Mouse (Mus musculus) midbrain, embryonic 10.5 days (tissue): ENCODE measurements around the gene Narfl. TPM values are rescaled to one million over a fixed set of nuclear protein-coding genes. Genes with fewer than 3 reads are reported as not detected.

Experiments
- DNase-seq: peaks from one replicate; pipeline ENCODE4 v3.0.0-alpha.2; 2017; ENCODE audit warnings: low spot score
- H3K27ac ChIP-seq: fragments of 300-500 bp; sonication (generic); replicated peaks from 2 replicates; pipeline ENCODE4 v1.5.1; 2016; ENCODE audit warnings: mild to moderate bottlenecking
- H3K27me3 ChIP-seq: fragments of 300-500 bp; sonication (generic); 2 replicates; pipeline ENCODE4 v1.6.1; 2016; ENCODE audit warnings: low read depth, mild to moderate bottlenecking; ENCODE audit not compliant: poor library complexity, severe bottlenecking
- H3K36me3 ChIP-seq: fragments of 300-500 bp; sonication (generic); 2 replicates; pipeline ENCODE4 v1.6.1; 2016; ENCODE audit warnings: mild to moderate bottlenecking, moderate library complexity
- H3K4me1 ChIP-seq: fragments of 300-500 bp; sonication (generic); 2 replicates; pipeline ENCODE4 v1.6.1; 2016
- H3K4me3 ChIP-seq: fragments of 300-500 bp; sonication (generic); 2 replicates; pipeline ENCODE4 v1.5.1; 2016; ENCODE audit warnings: mild to moderate bottlenecking, moderate library complexity
- H3K9me3 ChIP-seq: fragments of 300-500 bp; sonication (generic); replicated peaks from 2 replicates; pipeline ENCODE4 v1.6.1; 2016; ENCODE audit warnings: mild to moderate bottlenecking
- WGBS: fragments of 180-500 bp; shearing (Covaris S2); methylation state at CpG from one replicate; pipeline ENCODE4 v1.1.7; 2016; 5-methylcytosine and 5-hydroxymethylcytosine counted together
- microRNA-seq: library from miRNA; unstranded; fragments of <30 nt; microRNA quantifications from one replicate; pipeline ENCODE4, GENCODE M21; 2017
- polyA plus RNA-seq: library from polyadenylated mRNA; unstranded; fragments of >200 nt; fragmentation: Nextera tagmentation; extraction: Ambion mirVana; gene quantifications from 2 replicates; pipeline ENCODE4 v1.2.1, GENCODE M21; 2016

The Narfl gene
- polyA plus RNA-seq, 1 experiment from 2014 or later: 28.1 TPM

DNA sequence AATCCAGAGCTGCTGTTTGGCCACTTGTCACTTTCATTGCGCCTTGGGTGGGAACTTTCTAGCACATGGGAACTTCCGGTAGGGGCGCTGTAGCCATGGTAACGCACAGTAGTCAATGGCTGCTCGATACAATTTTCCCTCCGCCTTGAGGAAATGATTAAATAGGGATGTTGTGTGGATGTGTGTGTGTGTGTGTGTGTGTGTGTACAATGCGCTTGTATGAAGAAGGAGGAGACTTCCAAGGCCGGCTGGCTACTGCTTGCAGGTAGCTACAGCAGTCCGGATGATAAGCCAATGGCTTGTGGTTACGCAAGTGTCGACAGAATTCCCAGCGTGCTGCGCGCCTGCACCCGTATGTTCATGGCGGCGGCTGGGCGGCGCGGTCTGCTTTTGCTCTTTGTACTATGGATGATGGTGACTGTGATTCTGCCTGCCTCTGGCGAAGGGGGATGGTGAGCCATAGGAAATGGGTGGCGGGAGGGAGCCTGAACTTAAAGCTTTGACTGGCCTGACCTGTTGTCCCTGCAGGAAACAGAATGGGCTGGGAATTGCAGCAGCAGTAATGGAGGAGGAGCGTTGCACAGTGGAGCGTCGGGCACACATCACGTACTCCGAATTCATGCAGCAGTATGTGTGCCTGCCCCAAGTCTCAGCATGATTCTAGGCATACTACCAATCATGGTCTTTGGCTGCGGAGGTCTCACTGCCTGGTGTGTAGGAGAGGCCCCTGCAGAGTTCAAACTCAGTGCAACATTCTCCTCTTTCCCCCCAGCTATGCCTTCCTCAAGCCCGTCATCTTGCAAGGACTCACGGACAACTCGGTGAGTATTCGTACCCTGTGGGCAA lies 55.4 kb downstream of the Narfl start, which contains the start of gene Jmjd8:
Gene Jmjd8 (plus strand): TSS at position 156 of the 846 bp plus-strand sequence.
- H3K27me3 ChIP-seq: no peaks in the 10 kb centered on the region
- H3K4me3 ChIP-seq: peak within 1 kb of the TSS; percentile 89
- peak within 1 kb of the TSS; percentile 95 for H3K27ac ChIP-seq
- H3K36me3 ChIP-seq: peaks cover 60% of the 10 kb centered on the region
- WGBS: 1% methylated on average over 32 of the region's 32 CpGs
- peaks cover 88% of the 10 kb centered on the region for H3K4me1 ChIP-seq
- H3K9me3 ChIP-seq: no peaks in the 10 kb centered on the region
- peak; percentile 88 for DNase-seq

DNA sequence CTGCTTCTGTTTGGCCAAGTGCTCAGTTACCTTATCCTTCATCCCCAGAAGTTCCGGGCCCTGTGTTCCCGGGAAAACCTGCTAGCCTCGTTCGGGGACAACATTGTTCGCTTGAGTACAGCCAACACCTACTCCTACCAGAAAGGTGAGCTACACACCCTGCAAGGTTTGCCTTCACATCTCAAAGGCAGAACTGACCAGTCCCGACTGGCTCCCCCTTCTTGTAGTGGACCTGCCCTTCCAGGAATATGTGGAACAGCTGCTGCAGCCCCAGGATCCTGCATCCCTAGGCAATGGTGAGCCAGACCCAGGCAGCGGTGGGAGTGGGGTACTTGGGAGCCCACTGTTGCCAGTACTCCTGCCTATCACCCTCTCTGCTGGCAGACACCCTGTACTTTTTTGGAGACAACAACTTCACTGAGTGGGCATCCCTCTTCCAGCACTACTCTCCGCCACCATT lies 56.0 kb downstream of the Narfl start:
- Histone ChIP-seq H3K4me3 (peak overlapping the region; percentile 89), H3K9me3 (no peaks in the 10 kb centered on the region), H3K4me1 (peaks cover 88% of the 10 kb centered on the region), H3K27me3 (no peaks in the 10 kb centered on the region), H3K36me3 (peaks cover 63% of the 10 kb centered on the region), H3K27ac (peak overlapping the region; percentile 95)
- 47% methylated on average over 8 of the region's 8 CpGs for WGBS
- peak; percentile 41 for DNase-seq

DNA sequence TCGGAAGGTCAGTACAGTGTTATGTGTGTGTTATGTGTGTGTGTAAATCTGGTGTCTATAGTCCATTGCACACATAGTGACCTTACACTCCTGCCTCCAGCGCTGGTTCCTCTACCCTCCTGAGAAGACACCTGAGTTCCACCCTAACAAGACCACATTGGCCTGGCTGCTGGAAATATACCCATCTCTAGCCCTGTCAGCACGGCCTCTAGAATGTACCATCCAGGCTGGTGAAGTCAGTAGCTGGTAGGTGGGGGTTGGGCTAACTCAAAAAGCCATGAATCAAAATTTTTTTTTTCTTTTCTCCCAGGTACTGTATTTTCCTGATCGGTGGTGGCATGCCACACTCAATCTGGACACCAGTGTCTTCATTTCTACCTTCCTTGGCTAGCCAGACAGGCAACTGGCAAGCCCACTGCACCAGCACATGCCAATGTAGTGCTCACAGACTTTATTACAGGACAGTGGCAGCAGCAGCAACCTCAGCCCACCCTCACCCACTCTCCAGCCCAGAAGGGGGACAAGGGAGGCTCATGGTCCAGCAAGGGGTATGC lies 56.7 kb downstream of the Narfl start:
- no peaks in the 10 kb centered on the region for H3K27me3 ChIP-seq
- H3K27ac ChIP-seq: no peak overlapping the region
- H3K4me3 ChIP-seq: peak overlapping the region; percentile 89; the same call in 1 of the 2 replicates
- no peak for DNase-seq
- peaks cover 88% of the 10 kb centered on the region for H3K4me1 ChIP-seq
- H3K36me3 ChIP-seq: peaks cover 68% of the 10 kb centered on the region
- no peaks in the 10 kb centered on the region for H3K9me3 ChIP-seq
- 90% methylated on average over 4 of the region's 4 CpGs for WGBS

DNA sequence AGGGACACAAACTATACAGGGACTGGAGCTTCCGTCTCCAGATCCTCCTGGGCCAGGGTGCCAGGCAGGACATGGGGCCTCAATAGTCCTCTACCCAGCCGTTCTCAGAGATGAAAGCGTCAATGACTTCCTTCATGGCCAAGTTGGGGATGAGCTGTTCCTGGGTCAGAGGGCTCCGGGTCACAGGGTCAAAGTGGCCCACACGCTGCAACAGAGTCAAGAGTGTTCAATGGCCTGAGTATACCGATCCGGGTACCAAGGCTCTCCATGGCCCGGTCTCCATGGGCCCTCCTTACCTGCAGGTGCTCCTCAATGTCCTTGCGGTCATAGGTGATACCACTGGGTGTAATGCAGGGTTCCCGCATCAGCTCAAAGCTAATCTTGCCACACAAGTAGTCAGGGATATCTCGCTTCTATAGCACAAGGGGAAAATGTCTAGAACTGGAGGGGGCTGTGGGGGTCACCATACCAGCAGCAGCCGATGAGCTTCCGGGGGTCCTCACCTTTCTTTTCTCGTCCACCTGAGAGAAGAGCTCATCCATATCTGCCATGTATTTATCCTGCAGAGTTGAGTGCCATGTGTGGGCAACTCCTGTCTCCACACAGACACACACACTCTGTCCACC lies 57.3 kb downstream of the Narfl start:
- H3K27ac ChIP-seq: no peak overlapping the region
- H3K9me3 ChIP-seq: no peaks in the 10 kb centered on the region
- no peak for DNase-seq
- H3K4me1 ChIP-seq: peaks cover 90% of the 10 kb centered on the region
- H3K36me3 ChIP-seq: peaks cover 68% of the 10 kb centered on the region
- 90% methylated on average over 14 of the region's 14 CpGs for WGBS
- peak overlapping the region; percentile 89 for H3K4me3 ChIP-seq
- no peaks in the 10 kb centered on the region for H3K27me3 ChIP-seq

DNA sequence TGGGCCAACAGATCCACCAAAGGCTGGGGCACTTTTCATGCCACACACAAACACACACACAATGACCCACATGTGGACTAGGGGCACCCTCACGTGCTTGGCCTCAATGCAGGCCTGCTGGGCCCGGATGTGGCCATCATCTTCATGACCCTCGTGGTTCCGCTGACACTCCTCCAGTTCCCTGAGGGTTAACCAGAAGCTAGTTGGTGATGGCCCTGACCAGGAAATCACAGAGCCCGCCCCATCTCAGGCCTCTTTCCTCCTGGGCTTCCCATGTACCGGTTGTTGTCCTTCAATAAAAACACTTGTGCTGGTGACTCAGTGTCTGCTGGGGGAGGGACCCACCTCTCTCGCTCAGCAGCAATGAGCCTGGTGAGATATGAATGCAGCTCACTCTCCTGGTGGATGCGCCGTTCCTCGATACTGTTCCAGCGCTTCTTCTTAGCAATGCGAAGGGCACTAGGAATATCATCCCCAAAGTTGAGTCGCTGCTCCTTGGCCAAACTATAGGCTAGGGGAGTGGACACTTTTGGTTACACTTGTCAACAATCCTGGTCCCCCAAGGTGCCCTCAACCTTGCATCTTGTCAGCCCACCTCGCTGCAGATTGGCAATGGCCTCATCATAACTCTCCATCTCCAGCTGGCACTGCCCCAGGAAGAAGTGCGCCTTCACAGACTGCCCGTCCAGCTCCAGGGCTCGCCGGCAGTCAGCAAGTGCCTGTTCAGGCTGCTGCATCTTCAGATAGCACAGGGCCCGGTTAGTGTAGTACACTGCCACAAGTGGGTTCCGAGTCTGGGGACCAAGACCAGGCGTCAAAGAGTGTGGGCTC lies 58.1 kb downstream of the Narfl start:
- no peaks in the 10 kb centered on the region for H3K9me3 ChIP-seq
- H3K4me1 ChIP-seq: peaks cover 91% of the 10 kb centered on the region
- 68% methylated on average over 21 of the region's 21 CpGs for WGBS
- H3K27ac ChIP-seq: peak overlapping the region; percentile 96
- peaks cover 65% of the 10 kb centered on the region for H3K36me3 ChIP-seq
- DNase-seq: no peak
- H3K4me3 ChIP-seq: peak overlapping the region; percentile 89
- no peaks in the 10 kb centered on the region for H3K27me3 ChIP-seq

DNA sequence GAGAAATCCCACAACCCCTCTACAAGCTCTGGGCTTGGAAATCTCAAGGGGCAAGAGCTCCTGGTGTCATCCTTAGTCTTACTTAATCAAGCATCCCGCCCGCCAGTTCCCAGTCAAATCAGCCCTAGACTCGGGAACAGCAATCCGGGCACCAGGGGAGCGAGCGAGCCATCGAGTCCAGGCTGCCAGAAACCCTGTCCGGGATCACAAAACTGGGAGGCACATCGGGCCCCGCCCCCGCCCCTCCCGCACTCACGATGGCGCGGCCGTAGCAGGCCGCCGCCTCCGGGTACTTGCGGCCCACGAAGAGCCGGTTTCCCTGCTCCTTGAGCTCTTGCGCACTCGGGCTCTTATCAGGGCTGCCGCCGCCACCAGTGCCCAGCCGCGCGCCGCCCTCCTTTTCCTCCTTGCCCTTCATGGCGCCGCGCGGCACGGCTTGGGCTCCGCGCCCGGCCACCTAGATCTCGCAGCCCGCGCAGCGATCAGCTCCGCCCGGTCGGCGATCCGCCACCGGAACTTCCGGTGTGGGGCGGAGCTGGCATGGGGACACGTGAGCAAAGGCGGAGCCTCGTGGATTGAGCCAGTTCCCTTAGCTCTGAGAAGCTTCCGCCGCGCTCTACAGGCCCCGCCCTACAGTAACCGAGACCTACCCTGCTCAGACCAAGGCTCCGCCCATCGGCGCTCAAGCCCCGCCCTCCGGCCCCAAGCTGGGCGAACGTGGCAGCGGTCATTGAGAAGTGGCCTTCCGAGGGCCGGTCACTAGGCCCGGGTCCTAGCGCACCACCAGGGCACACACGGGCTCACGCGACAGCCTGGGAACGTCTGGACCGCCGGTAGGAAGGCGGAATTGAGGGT lies 59.1 kb downstream of the Narfl start:
- peak; percentile 100 for DNase-seq
- peaks cover 92% of the 10 kb centered on the region for H3K4me1 ChIP-seq
- H3K9me3 ChIP-seq: no peaks in the 10 kb centered on the region
- H3K36me3 ChIP-seq: peaks cover 57% of the 10 kb centered on the region
- H3K4me3 ChIP-seq: peak overlapping the region; percentile 89
- under 1% methylated on average over 73 of the region's 77 CpGs for WGBS
- H3K27me3 ChIP-seq: no peaks in the 10 kb centered on the region
- H3K27ac ChIP-seq: peak overlapping the region; percentile 96

Small RNAs within 50 kb of the gene (microRNA-seq; reads per million reads assigned to microRNA genes)
- gene Gm25083 (not detected), gene Mir3082 (not detected), gene Mir6966 (not detected)

Other genes with a start within 250 kb of the Narfl start
- 2.4 and 3.3 TPM in 2 replicates for gene Sox8, start 203.1 kb upstream of the Narfl start, polyA plus RNA-seq
- 22.3 and 22.6 TPM in 2 replicates for gene Lmf1, start 194.7 kb upstream of the Narfl start, polyA plus RNA-seq
- gene Gng13, start 56.6 kb upstream of the Narfl start, polyA plus RNA-seq: 0.51 and 0.77 TPM in 2 replicates
- gene Chtf18, start 46.4 kb upstream of the Narfl start, polyA plus RNA-seq: 55.9 and 58.9 TPM in 2 replicates
- 22.5 and 24.7 TPM in 2 replicates for gene Rpusd1, start 46.1 kb upstream of the Narfl start, polyA plus RNA-seq
- gene Mslnl, start 37.7 kb upstream of the Narfl start, polyA plus RNA-seq: not detected in 2 replicates
- gene Msln, start 19.4 kb upstream of the Narfl start, polyA plus RNA-seq: 0.16 TPM in 1 of 2 replicates, not detected in the other
- gene Haghl, start 11.9 kb downstream of the Narfl start, polyA plus RNA-seq: 75.8 and 103 TPM in 2 replicates
- 0.79 and 1.2 TPM in 2 replicates for gene Ccdc78, start 12.8 kb downstream of the Narfl start, polyA plus RNA-seq
- gene Fam173a, start 19.1 kb downstream of the Narfl start, polyA plus RNA-seq: 71.8 and 88.0 TPM in 2 replicates
- 2.9 TPM in 1 of 2 replicates, not detected in the other for gene AC134908.4, start 21.9 kb downstream of the Narfl start, polyA plus RNA-seq
- gene Metrn, start 23.4 kb downstream of the Narfl start, polyA plus RNA-seq: 174 and 205 TPM in 2 replicates
- gene Fbxl16, start 35.3 kb downstream of the Narfl start, polyA plus RNA-seq: 9.3 and 12.4 TPM in 2 replicates
- gene Wdr24, start 49.9 kb downstream of the Narfl start, polyA plus RNA-seq: 31.7 and 32.2 TPM in 2 replicates
- 58.7 and 68.4 TPM in 2 replicates for gene Jmjd8, start 55.1 kb downstream of the Narfl start, polyA plus RNA-seq
- gene Stub1, start 59.6 kb downstream of the Narfl start, polyA plus RNA-seq: 381 and 403 TPM in 2 replicates
- gene Rhbdl1, start 63.5 kb downstream of the Narfl start, polyA plus RNA-seq: 1.7 and 2.7 TPM in 2 replicates
- 1.7 and 2.2 TPM in 2 replicates for gene Gm20683, start 68.0 kb downstream of the Narfl start, polyA plus RNA-seq
- gene Rhot2, start 71.1 kb downstream of the Narfl start, polyA plus RNA-seq: 23.9 and 25.2 TPM in 2 replicates
- 53.4 and 53.9 TPM in 2 replicates for gene Wdr90, start 87.7 kb downstream of the Narfl start, polyA plus RNA-seq
- 9.9 and 17.1 TPM in 2 replicates for gene Mcrip2, start 95.0 kb downstream of the Narfl start, polyA plus RNA-seq
- 74.3 and 80.4 TPM in 2 replicates for gene Mettl26, start 101.3 kb downstream of the Narfl start, polyA plus RNA-seq
- gene Wfikkn1, start 107.1 kb downstream of the Narfl start, polyA plus RNA-seq: 6.1 and 19.7 TPM in 2 replicates
- gene Rab40c, start 146.0 kb downstream of the Narfl start, polyA plus RNA-seq: 29.8 and 33.6 TPM in 2 replicates
- gene Pigq, start 171.2 kb downstream of the Narfl start, polyA plus RNA-seq: 64.8 and 67.8 TPM in 2 replicates
- gene Nhlrc4, start 171.2 kb downstream of the Narfl start, polyA plus RNA-seq: 0.34 TPM in 1 of 2 replicates, not detected in the other
- gene A930017K11Rik, start 178.8 kb downstream of the Narfl start, polyA plus RNA-seq: 0.06 and 0.19 TPM in 2 replicates
- 27.6 and 29.5 TPM in 2 replicates for gene Capn15, start 212.0 kb downstream of the Narfl start, polyA plus RNA-seq